Mouse (Mus musculus): ENCODE data around the gene P2ry6. TPM values are rescaled to one million over a fixed set of nuclear protein-coding genes. Genes with fewer than 3 reads are reported as not detected.
A peak's percentile ranks its signal among the peaks of the same experiment; 100 is the strongest.

P2ry6 gene
- polyA plus RNA-seq, 1 experiment from 2014 or later: 4.3 TPM

- Histone ChIP-seq H3K36me3 (ENCODE audit: control insufficient read depth, insufficient read depth, low read length) (peaks cover 8% of the 10 kb centered on the region; the same call in 1 of the 2 replicates), H3K27ac (replicated peaks in 1 of 2; ENCODE audit: control insufficient read depth in 1 of 2, insufficient read depth in 1 of 2, low read depth in 2 of 2, low read length in 2 of 2) (peak overlapping the region; percentile 91 to 98), H3K4me3 (ENCODE audit: control insufficient read depth in 1 of 2, insufficient read depth in 1 of 2, low read depth in 1 of 2, low read length in 2 of 2) (peak overlapping the region; percentile 68 to 72), H3K4me1 (ENCODE audit: control insufficient read depth in 2 of 2, insufficient read depth in 2 of 2, low read length in 2 of 2) (peaks cover 48 to 54% of the 10 kb centered on the region in 2 experiments), H3K9me3 (ENCODE audit: control insufficient read depth, low read length) (no peaks in the 10 kb centered on the region), H3K9ac (ENCODE audit: low read length) (peak overlapping the region; percentile 96), H3K4me2 (ENCODE audit: low read length) (peak overlapping the region; percentile 94), H3K27me3 (ENCODE audit: control insufficient read depth, insufficient read depth, low read length) (no peaks in the 10 kb centered on the region)
- 0 out of 2 replicates have a peak, but pooled peaks have one; percentile 7 for ATAC-seq (ENCODE audit: insufficient number of reproducible peaks, insufficient read depth, low FRiP score, low read depth)
- WGBS: 2% methylated on average over 53 of the region's 53 CpGs
These were observed 43.7 kb downstream of the P2ry6 start for GRCm38 (mm10) chr7:100930619-100931315.

- Histone ChIP-seq H3K4me3 (ENCODE audit: control insufficient read depth in 1 of 2, insufficient read depth in 1 of 2, low read depth in 1 of 2, low read length in 2 of 2) (peak overlapping the region; percentile 68 to 72), H3K4me1 (ENCODE audit: control insufficient read depth in 2 of 2, insufficient read depth in 2 of 2, low read length in 2 of 2) (peaks cover 58 to 64% of the 10 kb centered on the region in 2 experiments), H3K27me3 (ENCODE audit: control insufficient read depth, insufficient read depth, low read length) (no peaks in the 10 kb centered on the region), H3K36me3 (ENCODE audit: control insufficient read depth, insufficient read depth, low read length) (peaks cover 8% of the 10 kb centered on the region; the same call in 1 of the 2 replicates), H3K9ac (ENCODE audit: low read length) (peak overlapping the region; percentile 96), H3K4me2 (ENCODE audit: low read length) (peak overlapping the region; percentile 94), H3K9me3 (ENCODE audit: control insufficient read depth, low read length) (no peaks in the 10 kb centered on the region), H3K27ac (replicated peaks in 1 of 2; ENCODE audit: control insufficient read depth in 1 of 2, insufficient read depth in 1 of 2, low read depth in 2 of 2, low read length in 2 of 2) (no peak overlapping the region)
- WGBS: 60% methylated on average over 19 of the region's 19 CpGs
- ATAC-seq (ENCODE audit: insufficient number of reproducible peaks, insufficient read depth, low FRiP score, low read depth): no peak
These were observed 44.7 kb downstream of the P2ry6 start for GRCm38 (mm10) chr7:100929639-100930303.

- H3K9me3 ChIP-seq (ENCODE audit: control insufficient read depth, low read length): no peaks in the 10 kb centered on the region
- no peak overlapping the region for H3K27ac ChIP-seq (replicated peaks in 1 of 2; ENCODE audit: control insufficient read depth in 1 of 2, insufficient read depth in 1 of 2, low read depth in 2 of 2, low read length in 2 of 2)
- H3K27me3 ChIP-seq (ENCODE audit: control insufficient read depth, insufficient read depth, low read length): no peaks in the 10 kb centered on the region
- H3K4me3 ChIP-seq (ENCODE audit: control insufficient read depth in 1 of 2, insufficient read depth in 1 of 2, low read depth in 1 of 2, low read length in 2 of 2): peak overlapping the region; percentile 68 to 72
- WGBS: 36% methylated on average over 9 of the region's 9 CpGs
- H3K9ac ChIP-seq (ENCODE audit: low read length): peak overlapping the region; percentile 96
- H3K4me2 ChIP-seq (ENCODE audit: low read length): peak overlapping the region; percentile 94
- H3K4me1 ChIP-seq (ENCODE audit: control insufficient read depth in 2 of 2, insufficient read depth in 2 of 2, low read length in 2 of 2): peaks cover 69 to 77% of the 10 kb centered on the region in 2 experiments
- ATAC-seq (ENCODE audit: insufficient number of reproducible peaks, insufficient read depth, low FRiP score, low read depth): no peak
- H3K36me3 ChIP-seq (ENCODE audit: control insufficient read depth, insufficient read depth, low read length): peaks cover 13% of the 10 kb centered on the region; the same call in 1 of the 2 replicates
These were observed 46.0 kb downstream of the P2ry6 start for GRCm38 (mm10) chr7:100928456-100928855.

GRCm38 (mm10) chr7:100927287-100928000 lies 47.0 kb downstream of the P2ry6 start:
- WGBS: 4% methylated on average over 7 of the region's 7 CpGs
- H3K9me3 ChIP-seq (ENCODE audit: control insufficient read depth, low read length): no peaks in the 10 kb centered on the region
- H3K4me1 ChIP-seq (ENCODE audit: control insufficient read depth in 2 of 2, insufficient read depth in 2 of 2, low read length in 2 of 2): peaks cover 78 to 82% of the 10 kb centered on the region in 2 experiments
- H3K27ac ChIP-seq (replicated peaks in 1 of 2; ENCODE audit: control insufficient read depth in 1 of 2, insufficient read depth in 1 of 2, low read depth in 2 of 2, low read length in 2 of 2): peak overlapping the region in 1 of 2 experiments; percentile 15; a peak in 2 of 4 replicates
- no peaks in the 10 kb centered on the region for H3K27me3 ChIP-seq (ENCODE audit: control insufficient read depth, insufficient read depth, low read length)
- ATAC-seq (ENCODE audit: insufficient number of reproducible peaks, insufficient read depth, low FRiP score, low read depth): no peak
- H3K9ac ChIP-seq (ENCODE audit: low read length): peak overlapping the region; percentile 96
- H3K36me3 ChIP-seq (ENCODE audit: control insufficient read depth, insufficient read depth, low read length): peaks cover 21% of the 10 kb centered on the region
- H3K4me2 ChIP-seq (ENCODE audit: low read length): peak overlapping the region; percentile 94
- peak overlapping the region; percentile 68 to 72 for H3K4me3 ChIP-seq (ENCODE audit: control insufficient read depth in 1 of 2, insufficient read depth in 1 of 2, low read depth in 1 of 2, low read length in 2 of 2)

GRCm38 (mm10) chr7:100926311-100926923 lies 48.0 kb downstream of the P2ry6 start:
- H3K4me2 ChIP-seq (ENCODE audit: low read length): peak overlapping the region; percentile 94
- H3K9me3 ChIP-seq (ENCODE audit: control insufficient read depth, low read length): no peaks in the 10 kb centered on the region
- H3K4me1 ChIP-seq (ENCODE audit: control insufficient read depth in 2 of 2, insufficient read depth in 2 of 2, low read length in 2 of 2): peaks cover 79 to 89% of the 10 kb centered on the region in 2 experiments
- H3K27ac ChIP-seq (replicated peaks in 1 of 2; ENCODE audit: control insufficient read depth in 1 of 2, insufficient read depth in 1 of 2, low read depth in 2 of 2, low read length in 2 of 2): peak overlapping the region; percentile 6 to 53; a peak in 1 of 4 replicates
- H3K27me3 ChIP-seq (ENCODE audit: control insufficient read depth, insufficient read depth, low read length): no peaks in the 10 kb centered on the region
- H3K4me3 ChIP-seq (ENCODE audit: control insufficient read depth in 1 of 2, insufficient read depth in 1 of 2, low read depth in 1 of 2, low read length in 2 of 2): peak overlapping the region; percentile 68 to 72
- ATAC-seq (ENCODE audit: insufficient number of reproducible peaks, insufficient read depth, low FRiP score, low read depth): no peak
- WGBS: 19% methylated on average over 12 of the region's 12 CpGs
- peak overlapping the region; percentile 96 for H3K9ac ChIP-seq (ENCODE audit: low read length)
- peaks cover 30% of the 10 kb centered on the region for H3K36me3 ChIP-seq (ENCODE audit: control insufficient read depth, insufficient read depth, low read length)

- Histone ChIP-seq H3K4me3 (ENCODE audit: control insufficient read depth in 1 of 2, insufficient read depth in 1 of 2, low read depth in 1 of 2, low read length in 2 of 2) (peak overlapping the region in 1 of 2 experiments; percentile 68; a peak in 2 of 4 replicates), H3K4me2 (ENCODE audit: low read length) (peak overlapping the region; percentile 94), H3K9me3 (ENCODE audit: control insufficient read depth, low read length) (no peaks in the 10 kb centered on the region), H3K4me1 (ENCODE audit: control insufficient read depth in 2 of 2, insufficient read depth in 2 of 2, low read length in 2 of 2) (peaks cover 77 to 90% of the 10 kb centered on the region in 2 experiments), H3K36me3 (ENCODE audit: control insufficient read depth, insufficient read depth, low read length) (peaks cover 38% of the 10 kb centered on the region), H3K27me3 (ENCODE audit: control insufficient read depth, insufficient read depth, low read length) (no peaks in the 10 kb centered on the region), H3K9ac (ENCODE audit: low read length) (peak overlapping the region; percentile 59), H3K27ac (replicated peaks in 1 of 2; ENCODE audit: control insufficient read depth in 1 of 2, insufficient read depth in 1 of 2, low read depth in 2 of 2, low read length in 2 of 2) (peak overlapping the region; percentile 38 to 53; a peak in 2 of 4 replicates)
- WGBS: 14% methylated on average over 10 of the region's 10 CpGs
- ATAC-seq (ENCODE audit: insufficient number of reproducible peaks, insufficient read depth, low FRiP score, low read depth): no peak
These were observed 49.6 kb downstream of the P2ry6 start for GRCm38 (mm10) chr7:100924674-100925445.

Measured in heart, embryonic 14.5 days (tissue).